Mouse (Mus musculus): Measurements from ENCODE around the gene Nlk. TPM values are rescaled to one million over a fixed set of nuclear protein-coding genes. Genes with fewer than 3 reads are reported as not detected.

Gene Nlk
- polyA plus RNA-seq, 2 experiments: 3.2 to 4.4 TPM

GRCm38 (mm10) chr11:78739361-78739760, 42.2 kb upstream of the Nlk start:
- Histone ChIP-seq H3K4me3 (ENCODE audit: insufficient read depth in 1 of 2, low read depth in 2 of 2, low read length in 2 of 2) (no peak overlapping the region), H3K27me3 (ENCODE audit: control insufficient read depth, insufficient read depth, low read length) (no peaks in the 10 kb centered on the region)

DNA sequence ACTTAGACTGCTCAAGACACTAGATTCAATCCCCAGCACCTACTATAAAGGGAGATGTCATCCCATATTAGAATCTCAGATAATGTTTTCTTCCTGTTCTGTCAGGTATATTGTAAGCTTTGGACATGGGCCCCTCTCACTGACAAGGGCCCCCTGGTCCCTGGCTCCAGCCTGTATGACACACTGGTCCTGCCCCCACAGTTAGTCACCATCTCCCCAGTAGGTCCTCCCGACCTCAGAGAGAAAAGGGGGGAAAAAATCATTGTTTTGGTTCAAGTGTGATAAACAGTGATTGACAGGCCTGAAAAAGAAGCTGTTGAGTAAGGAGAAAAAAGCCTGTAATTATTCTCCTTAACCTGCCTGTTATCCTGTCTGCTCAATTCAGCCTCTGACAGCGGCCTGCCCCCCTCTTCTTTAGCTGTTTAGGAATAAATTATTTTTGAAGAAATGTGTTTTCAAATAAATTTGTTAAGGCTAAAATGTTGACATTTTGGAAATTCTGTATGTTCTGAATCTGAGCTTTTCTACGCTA, 39.8 kb upstream of the Nlk start:
- no peaks in the 10 kb centered on the region for H3K36me3 ChIP-seq (replicated peaks; ENCODE audit: control insufficient read depth, insufficient read depth, low read depth)
- no peak for DNase-seq (ENCODE audit: low read depth in 3 of 3, low spot score in 3 of 3)
- no peak overlapping the region for H3K4me3 ChIP-seq (ENCODE audit: insufficient read depth in 1 of 2, low read depth in 2 of 2, low read length in 2 of 2)
- no peak overlapping the region for H3K27ac ChIP-seq
- H3K9me3 ChIP-seq (ENCODE audit: control insufficient read depth, low read length): no peaks in the 10 kb centered on the region
- WGBS (ENCODE audit: insufficient replicate concordance): 54% methylated on average over 3 of the region's 3 CpGs
- no peak overlapping the region for H3K4me2 ChIP-seq (ENCODE audit: low read depth)
- peaks cover 0 to 3% of the 10 kb centered on the region in 2 experiments; a peak in 1 of 4 replicates for H3K4me1 ChIP-seq (replicated peaks; ENCODE audit: control insufficient read depth in 2 of 2, insufficient read depth in 2 of 2, low read length in 1 of 2)
- TF ChIP-seq CTCF (IDR thresholded peaks at IDR 0.05; ENCODE audit: low read depth): no peak
- no peak for TF ChIP-seq EP300 (IDR thresholded peaks at IDR 0.05; ENCODE audit: low read depth)
- ATAC-seq (ENCODE audit: insufficient read depth): no peak
- H3K9ac ChIP-seq (replicated peaks): no peak overlapping the region
- no peaks in the 10 kb centered on the region for H3K27me3 ChIP-seq (ENCODE audit: control insufficient read depth, insufficient read depth, low read length)

More at GRCm38 (mm10) chr11:78739361-78739760, 42.2 kb upstream of the Nlk start:
- no peak for TF ChIP-seq EP300 (IDR thresholded peaks at IDR 0.05; ENCODE audit: low read depth)
- TF ChIP-seq CTCF (IDR thresholded peaks at IDR 0.05; ENCODE audit: low read depth): no peak
- no peak overlapping the region for H3K27ac ChIP-seq
- ATAC-seq (ENCODE audit: insufficient read depth) (no peak), DNase-seq (ENCODE audit: low read depth in 3 of 3, low spot score in 3 of 3) (no peak)
- no peaks in the 10 kb centered on the region for H3K36me3 ChIP-seq (replicated peaks; ENCODE audit: control insufficient read depth, insufficient read depth, low read depth)
- H3K4me2 ChIP-seq (ENCODE audit: low read depth): no peak overlapping the region
- no peak overlapping the region for H3K9ac ChIP-seq (replicated peaks)
- no peaks in the 10 kb centered on the region for H3K4me1 ChIP-seq (replicated peaks; ENCODE audit: control insufficient read depth in 2 of 2, insufficient read depth in 2 of 2, low read length in 1 of 2)
- H3K9me3 ChIP-seq (ENCODE audit: control insufficient read depth, low read length): no peaks in the 10 kb centered on the region

DNA sequence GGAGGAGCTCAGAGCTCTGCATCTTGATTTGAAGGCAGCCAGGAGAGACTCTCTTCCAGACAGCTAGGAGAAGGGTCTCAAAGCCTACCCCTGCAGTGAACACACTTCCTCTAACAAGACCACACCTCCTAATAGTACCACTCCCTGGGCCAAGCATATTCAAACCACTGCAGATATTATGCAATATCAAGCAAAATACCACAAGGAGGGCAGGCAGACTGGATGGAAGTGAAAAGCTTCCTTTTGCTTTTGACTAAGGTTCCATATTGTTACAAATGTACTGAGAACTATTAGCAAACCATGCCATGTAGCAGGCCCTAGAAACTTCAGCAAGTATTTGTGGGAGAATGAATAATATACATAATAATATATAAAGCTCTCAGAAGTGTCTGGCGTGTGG, 38.0 kb upstream of the Nlk start:
- Histone ChIP-seq H3K27me3 (ENCODE audit: control insufficient read depth, insufficient read depth, low read length) (no peaks in the 10 kb centered on the region), H3K4me2 (ENCODE audit: low read depth) (no peak overlapping the region), H3K9me3 (ENCODE audit: control insufficient read depth, low read length) (no peaks in the 10 kb centered on the region), H3K4me3 (ENCODE audit: insufficient read depth in 1 of 2, low read depth in 2 of 2, low read length in 2 of 2) (no peak overlapping the region), H3K4me1 (replicated peaks; ENCODE audit: control insufficient read depth in 2 of 2, insufficient read depth in 2 of 2, low read length in 1 of 2) (peaks cover 0 to 3% of the 10 kb centered on the region in 2 experiments; a peak in 1 of 4 replicates), H3K27ac (no peak overlapping the region), H3K9ac (replicated peaks) (no peak overlapping the region), H3K36me3 (replicated peaks; ENCODE audit: control insufficient read depth, insufficient read depth, low read depth) (no peaks in the 10 kb centered on the region)
- 72% methylated on average over 1 of the region's 1 CpGs for WGBS (ENCODE audit: insufficient replicate concordance)
- DNase-seq (ENCODE audit: low read depth in 3 of 3, low spot score in 3 of 3) (no peak), ATAC-seq (ENCODE audit: insufficient read depth) (no peak)
- TF ChIP-seq EP300 (IDR thresholded peaks at IDR 0.05; ENCODE audit: low read depth) (no peak), CTCF (IDR thresholded peaks at IDR 0.05; ENCODE audit: low read depth) (no peak)

GRCm38 (mm10) chr11:78732619-78733018, 35.4 kb upstream of the Nlk start:
- Histone ChIP-seq H3K4me2 (ENCODE audit: low read depth) (peak overlapping the region; percentile 24; the same call in 1 of the 2 replicates), H3K9ac (replicated peaks) (no peak overlapping the region), H3K4me3 (ENCODE audit: insufficient read depth in 1 of 2, low read depth in 2 of 2, low read length in 2 of 2) (no peak overlapping the region), H3K27ac (no peak overlapping the region), H3K36me3 (replicated peaks; ENCODE audit: control insufficient read depth, insufficient read depth, low read depth) (no peaks in the 10 kb centered on the region), H3K9me3 (ENCODE audit: control insufficient read depth, low read length) (no peaks in the 10 kb centered on the region), H3K4me1 (replicated peaks; ENCODE audit: control insufficient read depth in 2 of 2, insufficient read depth in 2 of 2, low read length in 1 of 2) (peaks cover 0 to 3% of the 10 kb centered on the region in 2 experiments; a peak in 1 of 4 replicates), H3K27me3 (ENCODE audit: control insufficient read depth, insufficient read depth, low read length) (no peaks in the 10 kb centered on the region)
- TF ChIP-seq EP300 (IDR thresholded peaks at IDR 0.05; ENCODE audit: low read depth) (0 out of 2 replicates have a peak, but pooled peaks have one; percentile 23), CTCF (IDR thresholded peaks at IDR 0.05; ENCODE audit: low read depth) (no peak)
- DNase-seq (ENCODE audit: low read depth in 3 of 3, low spot score in 3 of 3) (peak in 2 of 3 experiments; percentile 28 to 31), ATAC-seq (ENCODE audit: insufficient read depth) (no peak)
- WGBS (ENCODE audit: insufficient replicate concordance): 37% methylated on average over 6 of the region's 6 CpGs

DNA sequence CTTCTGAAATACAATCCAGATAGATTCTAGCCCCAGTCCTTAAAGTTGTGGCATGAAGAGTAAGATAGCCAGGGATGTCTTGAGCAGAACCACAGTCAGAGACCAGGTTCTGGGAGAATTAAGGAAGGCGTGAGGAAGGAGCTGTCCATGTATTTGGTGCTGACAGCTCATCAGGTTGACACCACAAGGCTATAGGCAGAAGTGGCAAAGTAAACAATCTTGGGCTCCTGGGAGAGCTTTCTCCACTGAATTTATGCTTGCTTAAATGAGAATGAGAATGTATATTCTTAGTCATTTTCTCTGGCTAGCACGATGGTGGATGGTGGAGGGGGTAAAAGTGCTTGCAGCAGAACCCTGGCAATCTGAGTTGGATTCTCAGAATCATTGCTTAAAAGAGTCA, 33.7 kb upstream of the Nlk start:
- no peaks in the 10 kb centered on the region for H3K9me3 ChIP-seq (ENCODE audit: control insufficient read depth, low read length)
- no peak overlapping the region for H3K4me2 ChIP-seq (ENCODE audit: low read depth)
- H3K4me3 ChIP-seq (ENCODE audit: insufficient read depth in 1 of 2, low read depth in 2 of 2, low read length in 2 of 2): no peak overlapping the region
- 16% methylated on average over 2 of the region's 2 CpGs for WGBS (ENCODE audit: insufficient replicate concordance)
- H3K36me3 ChIP-seq (replicated peaks; ENCODE audit: control insufficient read depth, insufficient read depth, low read depth): no peaks in the 10 kb centered on the region
- TF ChIP-seq EP300 (IDR thresholded peaks at IDR 0.05; ENCODE audit: low read depth) (no peak), CTCF (IDR thresholded peaks at IDR 0.05; ENCODE audit: low read depth) (no peak)
- H3K9ac ChIP-seq (replicated peaks): no peak overlapping the region
- H3K4me1 ChIP-seq (replicated peaks; ENCODE audit: control insufficient read depth in 2 of 2, insufficient read depth in 2 of 2, low read length in 1 of 2): peaks cover 0 to 3% of the 10 kb centered on the region in 2 experiments; a peak in 1 of 4 replicates
- DNase-seq (ENCODE audit: low read depth in 3 of 3, low spot score in 3 of 3) (no peak), ATAC-seq (ENCODE audit: insufficient read depth) (no peak)
- H3K27ac ChIP-seq: no peak overlapping the region
- no peaks in the 10 kb centered on the region for H3K27me3 ChIP-seq (ENCODE audit: control insufficient read depth, insufficient read depth, low read length)

Data from liver, embryonic 14.5 days (tissue).